Mouse (Mus musculus): Measurements from ENCODE around the gene Chrm4. TPM values are rescaled to one million over a fixed set of nuclear protein-coding genes. Genes with fewer than 3 reads are reported as not detected.

The Chrm4 gene
- polyA plus RNA-seq, 1 experiment from 2014 or later: 0.32 TPM

DNA sequence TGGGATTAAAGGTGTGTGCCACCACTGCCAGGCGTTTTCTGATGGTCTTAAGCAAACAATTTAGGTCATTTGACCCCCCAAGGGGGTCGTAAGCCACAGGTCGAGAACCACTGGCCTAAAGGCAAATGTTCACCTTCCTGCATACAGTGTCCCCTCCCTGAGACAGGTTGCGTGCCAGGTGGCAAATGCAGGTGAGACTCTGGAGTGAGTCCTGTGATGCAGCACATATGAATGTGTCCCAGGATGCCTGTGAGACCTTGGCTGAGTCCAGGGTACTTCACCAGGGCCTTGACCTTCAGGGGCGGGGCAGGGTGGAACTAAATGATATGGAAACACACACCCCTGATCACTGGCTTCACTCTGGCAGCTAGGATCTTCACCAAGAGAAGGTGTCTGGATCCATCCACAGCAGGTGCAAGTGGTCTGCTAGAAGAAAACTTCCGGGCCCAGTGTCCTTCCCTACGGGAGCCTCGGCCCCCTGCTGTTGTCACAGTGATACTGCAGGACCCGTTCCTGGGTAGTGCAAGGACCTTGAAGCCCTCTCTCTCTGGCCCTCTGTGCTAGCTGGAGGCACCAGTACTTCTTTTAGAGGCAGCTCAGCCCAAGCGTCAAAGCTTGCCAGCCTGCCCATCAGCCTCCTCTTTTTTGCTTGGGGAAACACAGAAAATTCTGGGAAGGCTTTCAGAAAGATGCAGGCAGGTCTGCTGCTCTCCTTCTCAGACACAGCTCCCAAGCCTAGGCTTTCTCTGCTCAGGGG, 31.8 kb downstream of the Chrm4 start:
- no peak overlapping the region for H3K4me2 ChIP-seq
- H3K9ac ChIP-seq: no peak overlapping the region
- no peaks in the 10 kb centered on the region for H3K27me3 ChIP-seq
- H3K4me1 ChIP-seq: peaks cover 59% of the 10 kb centered on the region
- 47% methylated on average over 10 of the region's 10 CpGs for WGBS
- no peaks in the 10 kb centered on the region for H3K9me3 ChIP-seq
- no peak overlapping the region for H3K27ac ChIP-seq
- H3K4me3 ChIP-seq: no peak overlapping the region
- no peaks in the 10 kb centered on the region for H3K36me3 ChIP-seq
- ATAC-seq (ENCODE audit: insufficient number of reproducible peaks, insufficient read depth, low FRiP score, low TSS enrichment, low read depth): no peak

- no peak overlapping the region for H3K4me3 ChIP-seq
- peak overlapping the region; percentile 28; the same call in 1 of the 2 replicates for H3K9ac ChIP-seq
- H3K27ac ChIP-seq: no peak overlapping the region
- H3K36me3 ChIP-seq: no peaks in the 10 kb centered on the region
- H3K4me1 ChIP-seq: peaks cover 60% of the 10 kb centered on the region
- ATAC-seq (ENCODE audit: insufficient number of reproducible peaks, insufficient read depth, low FRiP score, low TSS enrichment, low read depth): no peak
- H3K9me3 ChIP-seq: no peaks in the 10 kb centered on the region
- H3K4me2 ChIP-seq: no peak overlapping the region
- WGBS: 71% methylated on average over 11 of the region's 11 CpGs
- H3K27me3 ChIP-seq: no peaks in the 10 kb centered on the region
Observed at GRCm38 (mm10) chr2:91959544-91960410, 32.7 kb downstream of the Chrm4 start.

GRCm38 (mm10) chr2:91960459-91960858, 33.4 kb downstream of the Chrm4 start:
- no peaks in the 10 kb centered on the region for H3K9me3 ChIP-seq
- no peak overlapping the region for H3K4me3 ChIP-seq
- 92% methylated on average over 5 of the region's 5 CpGs for WGBS
- peaks cover 61% of the 10 kb centered on the region for H3K4me1 ChIP-seq
- no peak overlapping the region for H3K27ac ChIP-seq
- H3K27me3 ChIP-seq: peaks cover 3% of the 10 kb centered on the region
- H3K36me3 ChIP-seq: no peaks in the 10 kb centered on the region
- ATAC-seq (ENCODE audit: insufficient number of reproducible peaks, insufficient read depth, low FRiP score, low TSS enrichment, low read depth): no peak
- no peak overlapping the region for H3K9ac ChIP-seq
- no peak overlapping the region for H3K4me2 ChIP-seq

- H3K9me3 ChIP-seq: no peaks in the 10 kb centered on the region
- peak overlapping the region; percentile 88 for H3K4me3 ChIP-seq
- H3K36me3 ChIP-seq: no peaks in the 10 kb centered on the region
- no peak for ATAC-seq (ENCODE audit: insufficient number of reproducible peaks, insufficient read depth, low FRiP score, low TSS enrichment, low read depth)
- H3K9ac ChIP-seq: peak overlapping the region; percentile 90
- peak overlapping the region; percentile 91 for H3K4me2 ChIP-seq
- H3K27me3 ChIP-seq: peaks cover 5% of the 10 kb centered on the region
- 47% methylated on average over 4 of the region's 4 CpGs for WGBS
- peaks cover 56% of the 10 kb centered on the region for H3K4me1 ChIP-seq
- 0 out of 2 replicates have a peak overlapping the region, but pooled peaks have one; percentile 39 for H3K27ac ChIP-seq
Observed at GRCm38 (mm10) chr2:91961901-91962761, 35.1 kb downstream of the Chrm4 start.

GRCm38 (mm10) chr2:91962864-91963401, 35.9 kb downstream of the Chrm4 start:
- peak overlapping the region; percentile 90 for H3K9ac ChIP-seq
- peak overlapping the region; percentile 81 for H3K27ac ChIP-seq
- H3K4me2 ChIP-seq: peak overlapping the region; percentile 91
- H3K36me3 ChIP-seq: no peaks in the 10 kb centered on the region
- H3K4me3 ChIP-seq: peak overlapping the region; percentile 88
- ATAC-seq (ENCODE audit: insufficient number of reproducible peaks, insufficient read depth, low FRiP score, low TSS enrichment, low read depth): peak; percentile 29; the same call in 1 of the 2 replicates
- H3K9me3 ChIP-seq: no peaks in the 10 kb centered on the region
- WGBS: 1% methylated on average over 39 of the region's 39 CpGs
- peaks cover 5% of the 10 kb centered on the region for H3K27me3 ChIP-seq
- peaks cover 50% of the 10 kb centered on the region for H3K4me1 ChIP-seq

GRCm38 (mm10) chr2:91963443-91963932, 36.4 kb downstream of the Chrm4 start:
- Histone ChIP-seq H3K9me3 (no peaks in the 10 kb centered on the region), H3K4me2 (peak overlapping the region; percentile 91), H3K27me3 (peaks cover 5% of the 10 kb centered on the region), H3K27ac (peak overlapping the region; percentile 81), H3K36me3 (no peaks in the 10 kb centered on the region), H3K9ac (peak overlapping the region; percentile 90), H3K4me3 (peak overlapping the region; percentile 88), H3K4me1 (peaks cover 51% of the 10 kb centered on the region)
- WGBS: under 1% methylated on average over 54 of the region's 57 CpGs
- ATAC-seq (ENCODE audit: insufficient number of reproducible peaks, insufficient read depth, low FRiP score, low TSS enrichment, low read depth): peak; percentile 90

GRCm38 (mm10) chr2:91964610-91965204, 37.7 kb downstream of the Chrm4 start:
- peaks cover 42% of the 10 kb centered on the region for H3K4me1 ChIP-seq
- H3K36me3 ChIP-seq: no peaks in the 10 kb centered on the region
- H3K27me3 ChIP-seq: peaks cover 5% of the 10 kb centered on the region
- H3K9me3 ChIP-seq: no peaks in the 10 kb centered on the region
- 70% methylated on average over 3 of the region's 3 CpGs for WGBS
- H3K4me2 ChIP-seq: peak overlapping the region; percentile 91
- no peak overlapping the region for H3K9ac ChIP-seq
- H3K4me3 ChIP-seq: peak overlapping the region; percentile 88
- H3K27ac ChIP-seq: peak overlapping the region; percentile 80; the same call in 1 of the 2 replicates
- ATAC-seq (ENCODE audit: insufficient number of reproducible peaks, insufficient read depth, low FRiP score, low TSS enrichment, low read depth): no peak

DNA sequence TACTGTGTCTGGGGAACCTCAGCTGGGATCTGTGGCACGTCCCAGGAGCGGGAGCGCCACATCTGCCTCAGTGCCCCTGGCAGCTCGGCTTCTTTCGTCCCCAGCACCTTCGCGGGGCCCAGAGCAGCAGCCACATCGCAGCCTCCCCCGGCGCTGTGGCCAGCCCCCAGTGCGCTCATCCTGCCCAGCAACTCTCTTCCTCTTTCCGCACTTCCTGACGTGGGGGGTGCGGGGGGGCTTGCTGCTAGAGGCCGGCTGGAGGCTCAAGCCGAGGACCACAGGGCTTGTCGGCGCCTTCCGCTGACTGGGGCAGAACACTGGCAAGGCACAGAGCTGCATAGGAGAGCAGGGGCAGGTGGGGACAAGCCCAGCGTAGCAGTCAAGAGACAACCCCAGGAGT, 38.4 kb downstream of the Chrm4 start:
- Histone ChIP-seq H3K4me2 (peak overlapping the region; percentile 91), H3K9me3 (no peaks in the 10 kb centered on the region), H3K27me3 (peaks cover 5% of the 10 kb centered on the region), H3K4me1 (peaks cover 40% of the 10 kb centered on the region), H3K36me3 (no peaks in the 10 kb centered on the region), H3K4me3 (peak overlapping the region; percentile 88), H3K27ac (peak overlapping the region; percentile 80), H3K9ac (peak overlapping the region; percentile 62; the same call in 1 of the 2 replicates)
- ATAC-seq (ENCODE audit: insufficient number of reproducible peaks, insufficient read depth, low FRiP score, low TSS enrichment, low read depth): no peak
- 17% methylated on average over 20 of the region's 20 CpGs for WGBS

DNA sequence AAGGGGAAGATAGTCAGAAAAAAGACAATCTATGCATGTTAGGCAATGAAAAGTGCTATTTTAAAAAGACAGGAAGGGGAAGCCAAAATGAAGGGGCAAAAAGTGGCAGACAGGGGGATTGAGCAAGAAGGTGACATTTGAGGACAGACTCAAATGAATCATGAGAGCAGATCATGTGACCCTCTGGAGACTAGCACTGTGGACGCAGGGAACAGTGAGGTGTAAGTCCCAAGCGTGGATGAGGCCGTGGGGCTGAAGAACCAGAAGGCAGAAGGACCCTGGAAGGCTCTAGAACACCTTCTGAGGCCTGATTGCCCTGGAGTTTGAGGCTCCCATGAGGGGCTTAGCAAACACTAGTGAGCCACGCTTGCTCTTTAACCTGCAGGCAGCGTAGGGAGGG, 39.3 kb downstream of the Chrm4 start:
- Histone ChIP-seq H3K9me3 (no peaks in the 10 kb centered on the region), H3K4me2 (no peak overlapping the region), H3K4me3 (no peak overlapping the region), H3K9ac (no peak overlapping the region), H3K27ac (no peak overlapping the region), H3K36me3 (no peaks in the 10 kb centered on the region), H3K4me1 (peaks cover 40% of the 10 kb centered on the region), H3K27me3 (peaks cover 9% of the 10 kb centered on the region)
- ATAC-seq (ENCODE audit: insufficient number of reproducible peaks, insufficient read depth, low FRiP score, low TSS enrichment, low read depth): no peak
- 81% methylated on average over 5 of the region's 5 CpGs for WGBS

GRCm38 (mm10) chr2:91967962-91968361, 40.9 kb downstream of the Chrm4 start:
- no peak overlapping the region for H3K4me2 ChIP-seq
- H3K9me3 ChIP-seq: no peaks in the 10 kb centered on the region
- H3K27me3 ChIP-seq: peaks cover 11% of the 10 kb centered on the region
- H3K4me3 ChIP-seq: no peak overlapping the region
- no peak overlapping the region for H3K9ac ChIP-seq
- H3K27ac ChIP-seq: peak overlapping the region; percentile 22; the same call in 1 of the 2 replicates
- H3K4me1 ChIP-seq: peaks cover 36% of the 10 kb centered on the region
- ATAC-seq (ENCODE audit: insufficient number of reproducible peaks, insufficient read depth, low FRiP score, low TSS enrichment, low read depth): no peak
- H3K36me3 ChIP-seq: no peaks in the 10 kb centered on the region
- 54% methylated on average over 11 of the region's 11 CpGs for WGBS

Data from embryonic facial prominence, embryonic 13.5 days (tissue).